Mouse (Mus musculus) CD8-positive naive resting alpha-beta T cell, adult 2 months (primary cell): ENCODE measurements around the gene Fam102b.

Experiments
- DNase-seq, 2 experiments: peaks; one replicate each; pipeline ENCODE4 v3.0.0; 2022; ENCODE audit warnings: low read depth in 2 of 2, low spot score in 2 of 2

Fam102b gene

GRCm38 (mm10) chr3:109027515-109027987 is at the start of gene Fam102b:
Gene Fam102b (minus strand): TSS chr3:109027607.
- peak; percentile 86 to 87 for DNase-seq

GRCm38 (mm10) chr3:109062989-109063388 is 35.6 kb upstream of the Fam102b start:
- DNase-seq: peak; percentile 24 to 51

GRCm38 (mm10) chr3:109062391-109062790 is 35.0 kb upstream of the Fam102b start:
- no peak for DNase-seq

GRCm38 (mm10) chr3:109059903-109060302 is 32.5 kb upstream of the Fam102b start:
- no peak for DNase-seq

GRCm38 (mm10) chr3:109051946-109052331 is 24.5 kb upstream of the Fam102b start:
- no peak for DNase-seq

GRCm38 (mm10) chr3:109051056-109051945 is 23.9 kb upstream of the Fam102b start:
- no peak for DNase-seq

- no peak for DNase-seq
Measured at GRCm38 (mm10) chr3:109047707-109048283, 20.4 kb upstream of the Fam102b start.

- DNase-seq: no peak
Measured at GRCm38 (mm10) chr3:109046428-109046827, 19.0 kb upstream of the Fam102b start.

- no peak for DNase-seq
Measured at GRCm38 (mm10) chr3:109043395-109043794, 16.0 kb upstream of the Fam102b start.

- DNase-seq: no peak
Measured at GRCm38 (mm10) chr3:109040908-109041307, 13.5 kb upstream of the Fam102b start.

- DNase-seq: no peak
Measured at GRCm38 (mm10) chr3:109034411-109034810, 7.0 kb upstream of the Fam102b start.

- DNase-seq: no peak
Measured at GRCm38 (mm10) chr3:109032306-109032705, 4.9 kb upstream of the Fam102b start.

- DNase-seq: no peak
Measured at GRCm38 (mm10) chr3:109031626-109032025, 4.2 kb upstream of the Fam102b start.

- no peak for DNase-seq
Measured at GRCm38 (mm10) chr3:109030817-109031216, 3.4 kb upstream of the Fam102b start.

GRCm38 (mm10) chr3:109029661-109030060 is 2.3 kb upstream of the Fam102b start:
- no peak for DNase-seq

GRCm38 (mm10) chr3:109026991-109027470 is 376 bp downstream of the Fam102b start:
- peak in 1 of 2 experiments; percentile 9 for DNase-seq

- no peak for DNase-seq
Measured at GRCm38 (mm10) chr3:109026462-109026990, 881 bp downstream of the Fam102b start.

GRCm38 (mm10) chr3:109025579-109025978 is 1.8 kb downstream of the Fam102b start:
- DNase-seq: peak; percentile 59 to 73

- DNase-seq: no peak
Measured at GRCm38 (mm10) chr3:109023066-109023465, 4.3 kb downstream of the Fam102b start.

- no peak for DNase-seq
Measured at GRCm38 (mm10) chr3:109021720-109022516, 5.5 kb downstream of the Fam102b start.

GRCm38 (mm10) chr3:109018336-109018735 is 9.1 kb downstream of the Fam102b start:
- DNase-seq: no peak
